Mouse (Mus musculus): ENCODE results near the gene Syt13.

- no peak for TF ChIP-seq POLR2AphosphoS2 (IDR thresholded peaks at IDR 0.05; ENCODE audit: low read length)
- TF ChIP-seq TCF12 (IDR thresholded peaks at IDR 0.05; ENCODE audit: low read depth, low read length): no peak
- TF ChIP-seq EP300 (IDR thresholded peaks at IDR 0.05; ENCODE audit: low read depth in 1 of 2, low read length in 2 of 2): no peak
- TF ChIP-seq POLR2AphosphoS5 (IDR thresholded peaks at IDR 0.05; ENCODE audit: borderline replicate concordance, low read depth, low read length): no peak
- TF ChIP-seq CTCF (IDR thresholded peaks at IDR 0.05 in 2 of 3, conservative IDR thresholded peaks at IDR 0.05 in 1 of 3; ENCODE audit: control insufficient read depth in 1 of 3, insufficient read depth in 1 of 3, low read depth in 2 of 3, low read length in 3 of 3, poor library complexity in 1 of 3, severe bottlenecking in 1 of 3): no peak
- TF ChIP-seq NRF1 (IDR thresholded peaks at IDR 0.05; ENCODE audit: insufficient read depth, low read depth, low read length, poor library complexity, severe bottlenecking): no peak
- TF ChIP-seq E2F4 (IDR thresholded peaks at IDR 0.05; ENCODE audit: borderline replicate concordance, low read depth, low read length): no peak
- no peak for TF ChIP-seq MAFK (IDR thresholded peaks at IDR 0.05; ENCODE audit: borderline replicate concordance, low read depth, low read length)
- TF ChIP-seq GATA1 (IDR thresholded peaks at IDR 0.05; ENCODE audit: low read depth, low read length): no peak
Measured at GRCm38 (mm10) chr2:92934312-92934982, 19.5 kb downstream of the Syt13 start.
